Mouse (Mus musculus) stomach, embryonic 14.5 days (tissue): Measurements from ENCODE around the gene B4galnt2. TPM values are rescaled to one million over a fixed set of nuclear protein-coding genes. Genes with fewer than 3 reads are reported as not detected.
"Not testable (repeated sequence)": the region's sequence is repeated elsewhere in the genome, so short reads cannot be mapped to it uniquely, and the experiment has no call there.

ENCODE experiments used
- ATAC-seq: fragments of 200-750 bp; cut with Nextera tagmentation; 2 replicates; pipeline ENCODE4 v1.8.0; 2017; ENCODE audit warnings: low read depth, moderate TSS enrichment; ENCODE audit not compliant: insufficient number of reproducible peaks, insufficient read depth, low FRiP score
- H3K27ac ChIP-seq: fragments of 300-500 bp; sonication (generic); 2 replicates; pipeline ENCODE4 v1.5.1; 2014; ENCODE audit warnings: mild to moderate bottlenecking, low read length, moderate library complexity, mixed read lengths
- H3K27me3 ChIP-seq: fragments of 300-500 bp; sonication (generic); 2 replicates; pipeline ENCODE4 v1.6.1; 2014; ENCODE audit warnings: low read length, control low read depth, mixed read lengths; ENCODE audit not compliant: control insufficient read depth, insufficient read depth
- H3K36me3 ChIP-seq: fragments of 300-500 bp; sonication (generic); 2 replicates; pipeline ENCODE4 v1.6.1; 2014; ENCODE audit warnings: mild to moderate bottlenecking, control low read depth, low read length, moderate library complexity, mixed read lengths; ENCODE audit not compliant: control insufficient read depth, insufficient read depth
- H3K4me1 ChIP-seq: fragments of 300-500 bp; sonication (generic); 2 replicates; pipeline ENCODE4 v1.6.1; 2014; ENCODE audit warnings: low read length, control low read depth, mixed read lengths; ENCODE audit not compliant: control insufficient read depth, insufficient read depth
- H3K4me2 ChIP-seq: fragments of 300-500 bp; sonication (generic); replicated peaks from 2 replicates; pipeline ENCODE4 v1.6.1; 2014; ENCODE audit warnings: low read depth, low read length, control low read depth
- H3K4me3 ChIP-seq: fragments of 300-500 bp; sonication (generic); 2 replicates; pipeline ENCODE4 v1.5.1; 2014; ENCODE audit warnings: low read depth, low read length, control low read depth
- H3K9ac ChIP-seq: fragments of 300-500 bp; sonication (generic); replicated peaks from 2 replicates; pipeline ENCODE4 v1.6.1; 2014; ENCODE audit warnings: low read depth, mild to moderate bottlenecking, control low read depth, low read length, moderate library complexity, mixed read lengths
- H3K9me3 ChIP-seq: fragments of 300-500 bp; sonication (generic); 2 replicates; pipeline ENCODE4 v1.6.1; 2016; ENCODE audit warnings: low read depth, low read length, control low read depth; ENCODE audit not compliant: control insufficient read depth
- WGBS: fragments of 180-500 bp; shearing (Covaris S2); extraction: QIAGEN DNeasy Blood & Tissue Kit; methylation state at CpG from one replicate; pipeline ENCODE4 v1.1.7; 2014; 5-methylcytosine and 5-hydroxymethylcytosine counted together
- polyA plus RNA-seq: library from polyadenylated mRNA; unstranded; fragments of >200 nt; fragmentation: Nextera tagmentation; extraction: Ambion mirVana; gene quantifications from 2 replicates; pipeline ENCODE4 v1.2.1, GENCODE M21; 2014

B4galnt2 gene
- polyA plus RNA-seq, 1 experiment from 2014 or later, result 3.2 TPM

GRCm38 (mm10) chr11:95936409-95936808 is 21.7 kb upstream of the B4galnt2 start:
- 74% methylated on average over 6 of the region's 6 CpGs for WGBS
- ATAC-seq, result no peak
- H3K27ac ChIP-seq, result no peak overlapping the region

GRCm38 (mm10) chr11:95932168-95932567 is 17.5 kb upstream of the B4galnt2 start:
- not testable (repeated sequence) for H3K4me3 ChIP-seq, H3K4me1 ChIP-seq, H3K27ac ChIP-seq, H3K36me3 ChIP-seq, H3K9ac ChIP-seq, H3K9me3 ChIP-seq, H3K4me2 ChIP-seq, ATAC-seq, H3K27me3 ChIP-seq
- 86% methylated on average over 8 of the region's 10 CpGs for WGBS

More at GRCm38 (mm10) chr11:95936409-95936808, 21.7 kb upstream of the B4galnt2 start:
- no peak overlapping the region for H3K9ac ChIP-seq
- H3K9me3 ChIP-seq, result no peaks in the 10 kb centered on the region
- no peaks in the 10 kb centered on the region for H3K4me1 ChIP-seq
- H3K4me2 ChIP-seq, result no peak overlapping the region
- H3K36me3 ChIP-seq, result no peaks in the 10 kb centered on the region
- no peak overlapping the region for H3K4me3 ChIP-seq
- no peaks in the 10 kb centered on the region for H3K27me3 ChIP-seq

GRCm38 (mm10) chr11:95926398-95926797 is 11.7 kb upstream of the B4galnt2 start:
- H3K9me3 ChIP-seq, result peaks cover 7% of the 10 kb centered on the region
- no peak overlapping the region for H3K27ac ChIP-seq
- no peaks in the 10 kb centered on the region for H3K27me3 ChIP-seq
- no peak for ATAC-seq
- WGBS, result 74% methylated on average over 4 of the region's 4 CpGs
- no peak overlapping the region for H3K9ac ChIP-seq
- H3K4me2 ChIP-seq, result no peak overlapping the region
- H3K36me3 ChIP-seq, result no peaks in the 10 kb centered on the region
- H3K4me3 ChIP-seq, result no peak overlapping the region
- no peaks in the 10 kb centered on the region for H3K4me1 ChIP-seq

GRCm38 (mm10) chr11:95925976-95926375 is 11.3 kb upstream of the B4galnt2 start:
- H3K9me3 ChIP-seq, result peaks cover 7% of the 10 kb centered on the region
- H3K4me1 ChIP-seq, result no peaks in the 10 kb centered on the region
- H3K27ac ChIP-seq, result no peak overlapping the region
- ATAC-seq, result no peak
- no peaks in the 10 kb centered on the region for H3K36me3 ChIP-seq
- H3K4me2 ChIP-seq, result no peak overlapping the region
- no peaks in the 10 kb centered on the region for H3K27me3 ChIP-seq
- H3K9ac ChIP-seq, result no peak overlapping the region
- 84% methylated on average over 5 of the region's 5 CpGs for WGBS
- H3K4me3 ChIP-seq, result no peak overlapping the region

- Histone ChIP-seq H3K4me1 (no peaks in the 10 kb centered on the region), H3K27me3 (no peaks in the 10 kb centered on the region), H3K27ac (no peak overlapping the region), H3K4me2 (no peak overlapping the region), H3K9ac (no peak overlapping the region), H3K36me3 (no peaks in the 10 kb centered on the region), H3K4me3 (no peak overlapping the region), H3K9me3 (peaks cover 7% of the 10 kb centered on the region)
- no peak for ATAC-seq
- 15% methylated on average over 2 of the region's 2 CpGs for WGBS
Measured at GRCm38 (mm10) chr11:95924215-95924614, 9.5 kb upstream of the B4galnt2 start.

- not testable (repeated sequence) for H3K9me3 ChIP-seq, H3K27ac ChIP-seq, H3K4me2 ChIP-seq, H3K9ac ChIP-seq, H3K27me3 ChIP-seq, H3K4me3 ChIP-seq, H3K4me1 ChIP-seq, H3K36me3 ChIP-seq, ATAC-seq
- under 1% methylated on average over 3 of the region's 6 CpGs for WGBS
Measured at GRCm38 (mm10) chr11:95923477-95923876, 8.8 kb upstream of the B4galnt2 start.

GRCm38 (mm10) chr11:95921991-95922621 is 7.4 kb upstream of the B4galnt2 start:
- H3K9me3 ChIP-seq, result peaks cover 3% of the 10 kb centered on the region
- no peak for ATAC-seq
- no peak overlapping the region for H3K4me3 ChIP-seq
- WGBS, result 50% methylated on average over 12 of the region's 12 CpGs
- no peak overlapping the region for H3K27ac ChIP-seq
- H3K9ac ChIP-seq, result no peak overlapping the region
- no peaks in the 10 kb centered on the region for H3K36me3 ChIP-seq
- no peaks in the 10 kb centered on the region for H3K4me1 ChIP-seq
- H3K27me3 ChIP-seq, result peaks cover 3% of the 10 kb centered on the region
- no peak overlapping the region for H3K4me2 ChIP-seq

- H3K4me1 ChIP-seq, result 0 out of 2 replicates have a peak, but pooled peaks cover 3% of the 10 kb centered on the region
- ATAC-seq, result no peak
- WGBS, result 9% methylated on average over 5 of the region's 5 CpGs
- no peak overlapping the region for H3K4me2 ChIP-seq
- no peak overlapping the region for H3K4me3 ChIP-seq
- no peak overlapping the region for H3K9ac ChIP-seq
- no peaks in the 10 kb centered on the region for H3K9me3 ChIP-seq
- H3K36me3 ChIP-seq, result no peaks in the 10 kb centered on the region
- peaks cover 26% of the 10 kb centered on the region for H3K27me3 ChIP-seq
- no peak overlapping the region for H3K27ac ChIP-seq
Measured at GRCm38 (mm10) chr11:95916426-95916825, 1.7 kb upstream of the B4galnt2 start.
